Mouse (Mus musculus) left cerebral cortex, postnatal 25 days (tissue): ENCODE results near the gene Thpo. TPM values are rescaled to one million over a fixed set of nuclear protein-coding genes. Genes with fewer than 3 reads are reported as not detected.

Experiments used
- DNase-seq, 2 experiments: peaks; one replicate each; pipeline ENCODE4 v3.0.0; 2022; ENCODE audit warnings: low spot score in 2 of 2, mixed read lengths in 1 of 2
- intact Hi-C: fragments of 180-260 bp; cut with DNase I; formaldehyde crosslinking; loops from one replicate; pipeline ENCODE4 v1.15.1; 2025
- total RNA-seq, 2 experiments: library from RNA; stranded (reverse); gene quantifications; 2 replicates each; pipeline ENCODE4 v1.2.3; 2021

Thpo gene
- total RNA-seq = 1 to 10 TPM; 4.6 to 4.7 TPM

DNA sequence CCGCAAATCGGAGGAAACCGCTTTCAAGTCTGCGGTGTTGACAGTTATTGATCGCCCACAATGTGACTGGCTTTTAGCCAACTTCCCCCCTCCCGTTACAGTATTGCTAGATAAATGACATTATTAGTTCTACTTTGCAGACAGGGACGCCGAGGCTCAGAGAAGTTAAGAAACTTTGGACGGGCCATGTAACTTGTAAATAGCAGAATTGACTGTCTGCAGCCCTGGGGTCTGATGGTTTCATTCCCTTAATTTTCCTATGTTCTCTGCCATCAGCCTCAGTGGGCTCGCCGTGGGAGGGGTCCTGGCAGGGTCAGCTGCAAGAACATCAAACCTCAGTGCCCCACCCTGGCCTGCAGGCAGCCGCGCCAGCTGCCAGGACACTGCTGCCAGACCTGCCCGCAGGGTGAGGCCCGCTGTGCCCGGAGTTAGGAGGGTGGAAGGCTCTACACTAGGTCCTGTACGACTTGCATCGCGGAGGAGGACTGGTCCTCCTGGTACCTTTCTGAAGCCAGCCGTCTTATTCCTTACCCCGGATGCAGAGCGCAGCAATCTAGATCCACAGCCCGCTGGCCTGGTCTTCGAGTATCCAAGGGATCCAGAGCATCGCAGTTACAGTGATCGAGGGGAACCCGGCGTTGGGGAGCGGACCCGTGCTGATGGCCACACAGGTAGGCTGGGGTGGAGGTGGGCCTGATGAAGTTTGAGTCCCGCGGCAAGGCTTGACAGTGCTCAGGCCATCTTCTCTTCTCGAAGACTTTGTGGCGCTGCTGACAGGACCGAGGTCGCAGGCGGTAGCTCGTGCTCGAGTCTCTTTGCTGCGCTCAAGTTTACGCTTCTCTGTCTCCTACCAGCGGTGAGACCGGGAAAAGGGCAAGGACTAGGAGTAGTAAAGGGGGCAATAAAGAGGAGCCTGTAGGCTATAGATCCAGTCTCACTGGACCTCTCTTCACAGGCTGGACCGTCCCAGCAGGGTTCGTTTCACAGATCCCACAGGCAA is at the start of gene Thpo:
TSS of gene Thpo (minus strand) at position 781 of the 1,000 bp plus-strand sequence.
- no peak for DNase-seq
- intact Hi-C loops = loop anchor here (2.0 to 5.0 kb wide), 2 partner anchors 17 to 453 kb away; partner anchors contain the start of genes Clcn2 and Polr2h

DNA sequence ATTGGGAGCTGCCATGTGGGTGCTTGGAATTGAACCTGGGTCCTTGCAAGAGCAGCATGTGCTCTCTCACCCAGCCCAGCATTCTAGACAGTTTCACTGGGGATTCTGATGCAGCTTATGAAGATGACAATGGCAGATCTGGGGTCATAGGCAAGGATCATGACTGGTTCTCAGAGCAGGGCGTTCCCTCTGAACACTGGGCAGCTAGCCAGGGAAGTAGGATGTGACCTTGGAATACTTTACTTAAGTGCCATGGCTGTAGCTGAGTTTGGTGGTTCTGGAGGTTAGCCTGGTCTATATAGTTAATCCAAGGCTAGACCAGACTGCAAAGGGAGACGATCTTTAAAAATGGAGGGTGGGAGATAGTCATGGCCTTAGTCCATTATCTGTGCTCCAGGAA is 49.6 kb upstream of the Thpo start:
- intact Hi-C loops = no loop called here
- no peak for DNase-seq

DNA sequence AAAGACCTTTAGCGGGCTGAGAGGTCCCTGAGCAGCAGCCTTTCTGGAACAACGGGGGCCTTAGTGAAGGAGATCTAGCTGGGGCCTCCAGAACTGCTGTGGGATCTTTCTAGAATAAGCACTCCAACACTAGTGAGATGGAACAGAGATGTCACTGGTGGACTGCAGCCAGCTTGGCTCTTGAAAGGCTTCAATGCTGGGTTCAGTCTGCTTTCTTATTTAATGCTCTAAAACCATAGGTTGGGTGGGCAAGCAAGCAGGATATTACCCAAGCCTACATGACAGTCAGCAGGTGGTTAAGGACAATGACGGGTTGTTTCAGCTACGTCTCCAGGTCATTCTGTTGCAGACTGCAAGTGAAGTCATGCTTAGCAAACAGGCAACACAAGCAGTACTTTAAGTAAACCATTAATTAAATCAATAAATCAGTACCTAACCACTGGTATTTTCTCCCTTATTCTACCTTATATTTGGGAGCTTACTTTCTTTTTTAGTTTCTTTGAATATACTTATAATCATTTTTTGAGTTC is 46.9 kb upstream of the Thpo start:
- intact Hi-C loops = no loop called here
- no peak for DNase-seq

DNA sequence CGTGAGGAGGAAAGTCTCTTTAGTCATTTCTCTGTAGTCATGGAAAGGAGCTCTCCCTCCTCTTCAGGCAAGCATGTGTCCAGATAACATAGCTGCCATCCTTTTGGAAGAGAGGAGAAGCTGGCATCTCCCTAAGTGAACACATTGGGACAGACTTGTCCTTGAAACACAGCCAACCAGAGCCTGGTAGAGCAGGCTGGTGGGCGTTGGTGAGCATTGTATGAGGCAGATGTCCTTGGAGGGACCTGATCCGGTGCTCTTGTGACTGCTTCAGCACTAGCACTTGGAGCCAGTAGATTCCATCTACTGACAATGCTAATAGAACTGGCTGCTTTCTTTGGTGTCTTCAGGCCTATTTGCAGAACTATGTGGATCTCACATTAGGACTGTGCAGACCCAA is 45.5 kb upstream of the Thpo start:
- peak in 1 of 2 experiments; percentile 12 for DNase-seq
- intact Hi-C loops = no loop called here

GRCm38 (mm10) chr16:20775021-20775420 is 40.7 kb upstream of the Thpo start:
- intact Hi-C loops = no loop called here

GRCm38 (mm10) chr16:20765244-20765643 is 30.9 kb upstream of the Thpo start:
- intact Hi-C loops = loop anchor here (5.0 kb wide), 1 partner anchor 268 kb away; the partner anchor contains the start of gene Eif2b5
- DNase-seq = no peak

More at GRCm38 (mm10) chr16:20775021-20775420, 40.7 kb upstream of the Thpo start:
- no peak for DNase-seq

DNA sequence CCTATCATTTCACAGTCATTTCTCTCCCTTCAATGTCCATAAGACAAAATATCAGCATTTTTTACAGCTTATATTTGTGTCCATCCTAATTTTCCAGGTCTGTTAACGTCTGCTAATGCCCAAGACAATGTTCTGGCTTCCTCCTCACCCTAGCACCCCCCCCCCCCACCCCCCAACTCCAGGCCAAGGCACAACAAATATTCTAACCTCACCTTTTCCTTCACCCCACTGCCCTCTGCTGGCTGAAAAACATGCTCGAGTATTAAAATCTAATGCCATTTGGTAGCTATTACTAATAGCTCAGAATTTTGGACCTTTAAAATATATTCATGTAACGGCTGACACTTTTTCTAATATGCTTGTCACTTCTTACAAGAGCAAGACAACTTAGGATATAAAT is 27.4 kb upstream of the Thpo start:
- no peak for DNase-seq
- intact Hi-C loops = loop anchor here (2.0 kb wide), 2 partner anchors 37 to 45 kb away; partner anchors contain the start of genes Clcn2 and Polr2h

- DNase-seq = no peak
- intact Hi-C loops = no loop called here
Observed at GRCm38 (mm10) chr16:20757385-20757784, 23.1 kb upstream of the Thpo start.

- no peak for DNase-seq
- intact Hi-C loops = no loop called here
Observed at GRCm38 (mm10) chr16:20756052-20756451, 21.7 kb upstream of the Thpo start.

DNA sequence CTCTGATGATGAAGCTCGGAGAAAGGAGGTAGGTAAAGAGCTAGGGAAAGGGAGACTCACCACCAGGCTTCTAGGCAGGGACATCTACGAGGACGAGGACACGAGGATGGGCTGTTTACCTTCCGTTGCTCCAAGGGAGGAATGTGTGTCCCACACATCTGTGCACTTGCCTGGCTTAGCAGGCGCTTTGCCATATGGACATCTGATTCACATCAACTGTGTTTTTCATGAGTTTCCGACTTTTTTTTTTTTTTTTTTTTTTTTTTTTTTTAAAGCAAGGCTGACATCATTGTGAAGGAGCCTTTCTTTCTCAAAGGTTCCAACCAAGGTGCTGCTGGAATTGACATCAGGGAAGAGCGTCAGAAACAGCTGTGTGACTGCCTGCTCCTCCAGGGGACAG is 16.2 kb upstream of the Thpo start:
- intact Hi-C loops = no loop called here
- peak; percentile 36 for DNase-seq

DNA sequence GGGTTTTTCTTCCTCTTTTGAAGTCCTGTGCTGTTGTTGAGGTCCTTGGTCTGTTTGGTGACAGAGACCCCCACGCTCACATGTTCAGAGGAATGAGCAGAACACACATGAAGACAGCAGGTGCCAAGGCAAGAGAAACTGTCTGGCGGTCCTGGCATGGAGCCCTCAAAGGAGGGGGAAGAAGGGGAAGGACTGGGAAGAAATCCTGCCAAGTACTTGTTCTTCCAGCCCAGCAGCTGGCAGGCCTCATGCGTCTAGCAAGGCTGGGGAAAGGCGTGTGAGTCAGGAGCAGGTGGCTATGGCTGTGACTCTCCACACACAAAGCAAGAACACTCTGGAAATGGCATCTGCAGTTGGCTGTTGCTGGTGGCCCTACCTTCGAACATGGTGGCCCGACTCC is 12.3 kb upstream of the Thpo start:
- intact Hi-C loops = loop anchor here (1.0 kb wide), 1 partner anchor 78 kb away; no protein-coding TSS in a partner anchor
- DNase-seq = peak; percentile 71 to 89

DNA sequence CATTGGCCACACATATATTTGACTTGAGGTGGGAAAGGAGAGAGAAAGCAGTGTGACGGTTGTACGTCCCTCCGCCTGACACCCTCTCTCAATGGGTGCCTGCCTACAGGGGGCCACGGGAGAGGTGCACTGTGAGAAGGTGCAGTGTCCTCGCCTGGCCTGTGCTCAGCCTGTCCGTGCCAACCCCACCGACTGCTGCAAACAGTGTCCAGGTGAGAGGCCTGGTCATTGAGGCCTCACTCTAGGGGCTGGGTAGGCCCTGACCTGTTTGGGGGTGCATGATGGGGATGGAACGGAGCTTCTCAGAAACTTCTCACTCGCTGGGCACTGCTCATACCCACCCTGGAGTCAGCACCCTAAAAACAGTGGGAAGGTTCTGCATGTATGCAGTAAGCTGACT is 5.5 kb upstream of the Thpo start:
- no peak for DNase-seq
- intact Hi-C loops = no loop called here

- DNase-seq = no peak
- intact Hi-C loops = no loop called here
Observed at GRCm38 (mm10) chr16:20736823-20737222, 2.5 kb upstream of the Thpo start.

DNA sequence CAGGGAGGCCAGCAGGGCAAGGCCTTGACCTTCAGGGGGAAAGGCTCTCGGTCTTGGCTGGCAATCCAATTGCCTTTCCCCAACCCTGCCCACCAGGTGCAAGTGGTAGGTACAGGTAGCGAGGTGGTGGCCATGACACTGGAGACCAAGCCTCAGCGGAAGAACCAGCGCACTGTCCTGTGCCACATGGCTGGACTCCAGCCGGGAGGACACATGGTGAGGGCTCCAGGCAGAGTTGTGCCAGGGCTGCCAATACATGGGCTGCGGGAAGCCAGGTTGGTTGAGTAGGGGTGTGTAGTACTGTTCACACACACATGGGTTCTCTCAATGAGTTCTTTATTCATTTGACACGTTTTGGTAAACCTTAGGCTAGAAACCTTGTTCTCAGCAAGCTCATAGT is 1.9 kb upstream of the Thpo start:
- intact Hi-C loops = no loop called here
- no peak for DNase-seq

DNA sequence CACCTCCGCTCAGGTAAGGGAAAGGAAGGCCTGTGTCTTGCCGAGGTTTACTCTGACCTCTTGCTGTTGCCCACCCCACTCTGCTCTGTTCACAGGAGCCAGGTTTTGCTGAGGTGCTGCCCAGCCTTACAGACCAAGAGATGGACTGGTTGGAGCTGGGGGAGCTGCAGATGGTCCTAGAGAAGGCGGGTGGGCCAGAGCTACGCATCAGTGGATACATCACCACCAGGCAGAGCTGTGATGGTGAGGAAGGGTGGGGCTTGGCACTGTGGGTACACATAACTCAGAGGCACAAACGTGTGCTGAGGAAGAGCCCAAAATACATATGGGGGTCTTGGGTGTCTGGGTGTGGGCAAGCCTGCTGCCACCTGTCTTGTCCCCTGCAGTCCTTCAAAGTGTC is 1.3 kb upstream of the Thpo start:
- intact Hi-C loops = no loop called here
- DNase-seq = no peak

DNA sequence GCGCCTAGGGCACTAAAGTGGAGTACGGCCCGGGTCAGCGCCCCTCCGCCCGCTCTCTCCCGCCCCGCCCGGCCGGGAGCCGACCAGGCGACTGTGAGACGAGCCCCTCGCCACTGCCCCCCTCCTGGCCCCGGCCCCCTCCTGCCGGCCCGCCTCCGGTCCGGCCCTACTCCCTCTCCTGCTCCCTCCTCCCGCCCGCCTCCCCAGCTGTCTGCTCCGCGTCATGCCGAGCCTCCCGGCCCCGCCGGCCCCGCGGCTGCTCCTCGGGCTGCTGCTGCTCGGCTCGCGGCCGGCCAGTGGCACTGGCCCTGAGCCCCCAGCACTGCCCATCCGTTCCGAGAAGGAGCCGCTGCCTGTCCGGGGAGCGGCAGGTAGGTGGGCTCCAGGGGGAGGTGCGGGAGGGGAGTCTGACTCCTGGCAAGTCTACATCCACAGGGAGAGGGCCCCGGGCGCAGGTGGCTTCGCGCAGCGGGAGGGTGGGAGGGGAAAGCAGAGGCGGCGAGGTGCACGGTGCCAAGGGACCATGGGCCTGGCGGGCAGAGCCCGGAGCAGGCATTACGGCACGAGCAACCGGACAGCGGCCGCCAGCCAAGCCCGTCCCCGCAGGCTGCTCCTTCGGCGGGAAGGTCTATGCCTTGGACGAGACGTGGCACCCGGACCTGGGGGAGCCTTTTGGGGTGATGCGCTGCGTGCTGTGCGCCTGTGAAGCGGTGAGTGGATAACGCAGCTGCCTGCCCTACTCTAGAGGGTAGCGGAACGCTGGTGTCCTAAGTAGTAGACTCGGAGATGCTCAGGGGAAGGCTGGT is 1.2 kb downstream of the Thpo start, which contains the start of gene Chrd:
TSS of gene Chrd (plus strand) at position 203 of the 806 bp plus-strand sequence.
- intact Hi-C loops = loop anchor here (1.0 to 5.0 kb wide), 4 partner anchors 16 to 454 kb away; partner anchors contain the start of genes Clcn2 and Polr2h
- peak; percentile 64 to 67 for DNase-seq

GRCm38 (mm10) chr16:20732251-20732924 is 1.9 kb downstream of the Thpo start:
- intact Hi-C loops = loop anchor here (1.0 to 5.0 kb wide), 4 partner anchors 16 to 455 kb away; partner anchors contain the start of genes Clcn2 and Polr2h
- DNase-seq = no peak

GRCm38 (mm10) chr16:20731688-20732087 is 2.6 kb downstream of the Thpo start:
- DNase-seq = peak; percentile 49 to 85
- intact Hi-C loops = loop anchor here (1.0 to 5.0 kb wide), 4 partner anchors 15 to 456 kb away; partner anchors contain the start of genes Clcn2 and Polr2h

GRCm38 (mm10) chr16:20730293-20730711 is 4.0 kb downstream of the Thpo start:
- intact Hi-C loops = loop anchor here (5.0 kb wide), 1 partner anchor 457 kb away; no protein-coding TSS in a partner anchor
- DNase-seq = no peak
